Mouse (Mus musculus) cortical plate, adult 2 months (tissue): Measurements from ENCODE around the gene Gm11985.
A peak's percentile ranks its signal among the peaks of the same experiment; 100 is the strongest.

ENCODE experiments used
- CTCF ChIP-seq: fragments of 200-500 bp; IDR thresholded peaks from 2 replicates; pipeline ENCODE4 v1.5.1; 2011; ENCODE audit warnings: mild to moderate bottlenecking, control low read depth, low read length; ENCODE audit not compliant: insufficient read depth; ENCODE audit errors: extremely low read depth
- POLR2A ChIP-seq: fragments of 200-500 bp; IDR thresholded peaks from 2 replicates; pipeline ENCODE4 v1.6.1; 2011; ENCODE audit warnings: mild to moderate bottlenecking, low read length, control low read depth; ENCODE audit not compliant: insufficient read depth; ENCODE audit errors: extremely low read depth

DNA sequence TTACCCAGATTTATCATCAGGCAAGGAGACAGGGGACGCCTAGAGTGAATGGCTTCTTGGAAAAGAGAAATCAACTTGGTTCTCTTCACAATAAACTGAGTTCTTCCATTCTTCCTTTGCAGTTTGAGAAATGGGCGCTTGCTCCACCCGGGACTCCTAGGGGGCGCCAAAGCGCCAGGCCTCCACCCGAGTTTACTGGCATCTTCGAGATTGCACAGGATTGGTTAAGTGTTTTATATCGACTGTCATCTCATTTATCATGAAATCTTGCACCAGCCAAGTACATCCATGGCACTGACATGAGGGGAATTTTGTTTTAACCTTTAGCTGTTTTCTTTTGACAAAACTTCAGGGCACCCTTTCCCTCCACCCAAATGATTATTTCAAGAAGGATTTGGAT lies 27.3 kb upstream of the Gm11985 start:
- TF ChIP-seq CTCF (peak; percentile 61), POLR2A (no peak)
